Comparison of ENCODE assay signal across 10 mouse cellular contexts in genomic region chr2:166605164-166605831, GRCm38 (mm10).
DNase-seq lines count a peak whose midpoint lies in the region; ATAC-seq and TF ChIP-seq lines count a peak whose summit lies in the region.
"Had no signal": no experiment of that assay in that cellular context is flagged by ENCODE, and none has a peak within 500 bp of the region (broad histone marks: within the 10 kb centered on the region; RNA-seq: fewer than 3 reads in every experiment).

No protein-coding gene starts in this region.

- H3K9ac ChIP-seq in forebrain, postnatal 0 days, result no peak overlapping the region
- no peak overlapping the region for H3K9ac ChIP-seq in forebrain, embryonic 15.5 days (replicated peaks)
- no peak overlapping the region for H3K9ac ChIP-seq in neural tube, embryonic 15.5 days (replicated peaks)
- H3K9ac ChIP-seq in heart, embryonic 15.5 days, result no peak overlapping the region; the same call in 1 of the 2 replicates
- no peak overlapping the region for H3K9ac ChIP-seq in stomach, postnatal 0 days (ENCODE audit: low read length)
- no peak overlapping the region for H3K9ac ChIP-seq in hindbrain, embryonic 13.5 days
- no peak overlapping the region for H3K9ac ChIP-seq in midbrain, embryonic 11.5 days (ENCODE audit: low read length)

- no peak for TF ChIP-seq EP300 in stomach, postnatal 0 days (optimal IDR thresholded peaks at IDR 0.05)

- no peaks in the 10 kb centered on the region for H3K9me3 ChIP-seq in forebrain, postnatal 0 days (ENCODE audit: low read length)
- no peaks in the 10 kb centered on the region for H3K9me3 ChIP-seq in forebrain, embryonic 15.5 days
- no peaks in the 10 kb centered on the region for H3K9me3 ChIP-seq in neural tube, embryonic 15.5 days (replicated peaks)
- no peaks in the 10 kb centered on the region for H3K9me3 ChIP-seq in heart, embryonic 15.5 days (replicated peaks)
- H3K9me3 ChIP-seq in stomach, postnatal 0 days (ENCODE audit: control insufficient read depth, low read length), result no peaks in the 10 kb centered on the region
- no peaks in the 10 kb centered on the region for H3K9me3 ChIP-seq in hindbrain, embryonic 13.5 days
- no peaks in the 10 kb centered on the region for H3K9me3 ChIP-seq in midbrain, embryonic 11.5 days (ENCODE audit: control insufficient read depth, low read length)

- no peaks in the 10 kb centered on the region for H3K4me1 ChIP-seq in forebrain, postnatal 0 days (ENCODE audit: insufficient read depth)
- H3K4me1 ChIP-seq in forebrain, embryonic 15.5 days, result 0 out of 2 replicates have a peak, but pooled peaks cover 4% of the 10 kb centered on the region
- peaks cover 13% of the 10 kb centered on the region; the same call in 1 of the 2 replicates for H3K4me1 ChIP-seq in neural tube, embryonic 15.5 days
- peaks cover 34% of the 10 kb centered on the region for H3K4me1 ChIP-seq in heart, embryonic 15.5 days (replicated peaks)
- no peaks in the 10 kb centered on the region for H3K4me1 ChIP-seq in stomach, postnatal 0 days (replicated peaks; ENCODE audit: control insufficient read depth, insufficient read depth)
- H3K4me1 ChIP-seq in hindbrain, embryonic 13.5 days (replicated peaks), result peaks cover 4% of the 10 kb centered on the region
- no peaks in the 10 kb centered on the region; the same call in 1 of the 2 replicates for H3K4me1 ChIP-seq in midbrain, embryonic 11.5 days (ENCODE audit: control insufficient read depth, insufficient read depth, low read length)

- H3K27me3 ChIP-seq in forebrain, postnatal 0 days (ENCODE audit: insufficient read depth, low read length), result no peaks in the 10 kb centered on the region
- no peaks in the 10 kb centered on the region for H3K27me3 ChIP-seq in forebrain, embryonic 15.5 days
- no peaks in the 10 kb centered on the region for H3K27me3 ChIP-seq in neural tube, embryonic 15.5 days (replicated peaks)
- H3K27me3 ChIP-seq in heart, embryonic 15.5 days, result no peaks in the 10 kb centered on the region
- no peaks in the 10 kb centered on the region for H3K27me3 ChIP-seq in stomach, postnatal 0 days (ENCODE audit: control insufficient read depth, insufficient read depth, low read length)
- H3K27me3 ChIP-seq in hindbrain, embryonic 13.5 days, result no peaks in the 10 kb centered on the region
- no peaks in the 10 kb centered on the region for H3K27me3 ChIP-seq in midbrain, embryonic 11.5 days (ENCODE audit: control insufficient read depth, insufficient read depth, low read length)

- peak; percentile 1; the same call in 1 of the 2 replicates for TF ChIP-seq CTCF in forebrain, postnatal 0 days (IDR thresholded peaks at IDR 0.05; ENCODE audit: low read depth)
- TF ChIP-seq CTCF in stomach, postnatal 0 days (IDR thresholded peaks at IDR 0.05; ENCODE audit: low read depth), result peak; percentile 39; the same call in 1 of the 2 replicates

- no peak for DNase-seq in forebrain, postnatal 0 days
- DNase-seq in neural tube, embryonic 10.5 days (ENCODE audit: extremely low spot score, low spot score), result peak; percentile 53
- DNase-seq in stomach, postnatal 0 days (ENCODE audit: low spot score), result no peak
- no peak for DNase-seq in midbrain, embryonic 11.5 days (ENCODE audit: low spot score, missing footprints)
- DNase-seq: cerebellum, adult 8-10 months; kidney, postnatal 25 days had no signal

- no peak overlapping the region for H3K27ac ChIP-seq in forebrain, postnatal 0 days (ENCODE audit: low read depth, low read length)
- H3K27ac ChIP-seq in forebrain, embryonic 15.5 days (replicated peaks), result no peak overlapping the region
- H3K27ac ChIP-seq in neural tube, embryonic 15.5 days (replicated peaks), result no peak overlapping the region
- H3K27ac ChIP-seq in heart, embryonic 15.5 days, result peak overlapping the region; percentile 62
- H3K27ac ChIP-seq in stomach, postnatal 0 days (replicated peaks), result no peak overlapping the region
- no peak overlapping the region for H3K27ac ChIP-seq in hindbrain, embryonic 13.5 days
- no peak overlapping the region for H3K27ac ChIP-seq in midbrain, embryonic 11.5 days (ENCODE audit: low read depth, low read length)

- peaks cover 7% of the 10 kb centered on the region; the same call in 1 of the 2 replicates for H3K36me3 ChIP-seq in forebrain, postnatal 0 days (ENCODE audit: insufficient read depth)
- H3K36me3 ChIP-seq in forebrain, embryonic 15.5 days, result peaks cover 9% of the 10 kb centered on the region; the same call in 1 of the 2 replicates
- peaks cover 8% of the 10 kb centered on the region for H3K36me3 ChIP-seq in neural tube, embryonic 15.5 days
- H3K36me3 ChIP-seq in heart, embryonic 15.5 days, result no peaks in the 10 kb centered on the region
- H3K36me3 ChIP-seq in stomach, postnatal 0 days (ENCODE audit: control insufficient read depth, insufficient read depth, low read length), result no peaks in the 10 kb centered on the region
- H3K36me3 ChIP-seq in hindbrain, embryonic 13.5 days, result peaks cover 33% of the 10 kb centered on the region
- H3K36me3 ChIP-seq in midbrain, embryonic 11.5 days (ENCODE audit: control insufficient read depth, insufficient read depth, low read length), result no peaks in the 10 kb centered on the region

- H3K4me2 ChIP-seq in forebrain, postnatal 0 days (ENCODE audit: low read depth), result no peak overlapping the region
- H3K4me2 ChIP-seq in forebrain, embryonic 15.5 days (replicated peaks), result no peak overlapping the region
- H3K4me2 ChIP-seq in neural tube, embryonic 15.5 days, result no peak overlapping the region
- peak overlapping the region; percentile 40 for H3K4me2 ChIP-seq in heart, embryonic 15.5 days
- H3K4me2 ChIP-seq in stomach, postnatal 0 days (replicated peaks; ENCODE audit: low read depth), result no peak overlapping the region
- no peak overlapping the region for H3K4me2 ChIP-seq in hindbrain, embryonic 13.5 days
- no peak overlapping the region for H3K4me2 ChIP-seq in midbrain, embryonic 11.5 days

- WGBS in forebrain, postnatal 0 days, result 86% methylated on average over 12 of the region's 12 CpGs
- WGBS in forebrain, embryonic 15.5 days, result 85% methylated on average over 12 of the region's 12 CpGs
- WGBS in neural tube, embryonic 15.5 days, result 87% methylated on average over 12 of the region's 12 CpGs
- WGBS in heart, embryonic 15.5 days, result 39% methylated on average over 12 of the region's 12 CpGs
- 59% methylated on average over 12 of the region's 12 CpGs for WGBS in stomach, postnatal 0 days
- 81% methylated on average over 12 of the region's 12 CpGs for WGBS in hindbrain, embryonic 13.5 days
- 75% methylated on average over 12 of the region's 12 CpGs for WGBS in midbrain, embryonic 11.5 days

- no peak overlapping the region for H3K4me3 ChIP-seq in forebrain, postnatal 0 days (ENCODE audit: low read depth, low read length)
- H3K4me3 ChIP-seq in forebrain, embryonic 15.5 days, result no peak overlapping the region
- H3K4me3 ChIP-seq in neural tube, embryonic 15.5 days (replicated peaks), result no peak overlapping the region
- no peak overlapping the region for H3K4me3 ChIP-seq in heart, embryonic 15.5 days
- no peak overlapping the region for H3K4me3 ChIP-seq in stomach, postnatal 0 days (ENCODE audit: low read depth, low read length)
- no peak overlapping the region for H3K4me3 ChIP-seq in hindbrain, embryonic 13.5 days
- no peak overlapping the region for H3K4me3 ChIP-seq in midbrain, embryonic 11.5 days (ENCODE audit: low read depth, low read length)

- no peak for ATAC-seq in forebrain, postnatal 0 days
- ATAC-seq in forebrain, embryonic 15.5 days (replicated peaks), result no peak
- ATAC-seq in neural tube, embryonic 15.5 days (ENCODE audit: low FRiP score), result no peak
- 0 out of 2 replicates have a peak, but pooled peaks have one; percentile 45 for ATAC-seq in heart, embryonic 15.5 days (replicated peaks; ENCODE audit: insufficient number of reproducible peaks, insufficient read depth, low FRiP score, low read depth)
- no peak for ATAC-seq in stomach, postnatal 0 days (ENCODE audit: low FRiP score, low TSS enrichment)
- no peak for ATAC-seq in hindbrain, embryonic 13.5 days (ENCODE audit: low FRiP score)
- ATAC-seq in midbrain, embryonic 11.5 days (ENCODE audit: low FRiP score), result no peak
